Mouse (Mus musculus): ENCODE measurements around the gene Olfr1438-ps1.
"Not testable (repeated sequence)": the region's sequence is repeated elsewhere in the genome, so short reads cannot be mapped to it uniquely, and the experiment has no call there.

Olfr1438-ps1 gene

GRCm38 (mm10) chr19:12335810-12336209, at the start of gene Olfr1438-ps1:
Olfr1438-ps1 (minus strand) TSS chr19:12335910.
- no peak for DNase-seq

DNA sequence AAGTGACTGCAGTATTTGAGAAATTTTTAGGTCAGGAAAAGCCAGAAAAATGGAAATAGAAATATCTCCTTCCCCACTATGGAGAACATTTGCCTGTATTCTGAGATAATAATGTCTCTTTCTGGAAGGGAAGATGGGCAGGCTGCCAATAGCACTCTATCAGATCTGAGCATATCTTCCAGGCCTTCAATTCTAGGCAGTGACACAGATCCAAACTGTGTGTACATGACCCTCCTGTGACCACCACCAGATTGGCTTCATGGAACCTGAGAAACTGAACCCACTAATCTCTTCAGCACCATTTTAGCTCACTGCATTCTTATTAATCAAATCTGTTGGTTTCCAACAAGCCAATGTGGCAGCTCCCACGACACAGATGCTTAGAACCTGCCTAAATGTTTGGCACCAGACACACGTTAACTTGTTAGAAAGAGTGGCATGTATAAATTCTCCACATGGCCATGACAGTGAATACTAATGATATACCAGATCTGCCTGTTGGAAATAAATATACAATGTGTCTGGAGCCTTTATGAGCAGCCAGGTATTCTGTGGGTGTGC, 38.8 kb upstream of the Olfr1438-ps1 start:
- peak in 1 of 2 experiments; percentile 5 for DNase-seq

GRCm38 (mm10) chr19:12373004-12373403, 37.3 kb upstream of the Olfr1438-ps1 start:
- DNase-seq, result no peak

DNA sequence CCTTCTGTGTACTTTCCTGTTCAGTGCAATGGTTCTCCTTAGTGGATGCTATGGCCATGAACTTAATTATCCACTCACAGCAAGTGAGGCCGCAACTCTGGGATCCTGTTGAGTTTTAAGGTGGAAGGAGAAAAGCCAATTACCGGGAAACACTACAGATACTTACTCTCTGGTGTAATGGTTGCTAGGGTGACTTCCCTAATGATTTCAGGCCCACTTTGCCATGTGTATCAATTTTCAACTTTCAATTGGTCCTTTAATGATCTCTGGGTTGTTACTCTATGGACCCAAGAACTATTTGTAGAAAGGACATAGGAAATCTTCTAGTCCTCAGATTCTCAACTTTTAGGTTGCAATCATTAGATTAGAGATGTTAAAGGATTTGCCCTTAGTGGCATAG, 10.7 kb downstream of the Olfr1438-ps1 start, which contains the start of gene Olfr1437:
TSS of gene Olfr1437 (minus strand) at position 101 of the 400 bp plus-strand sequence.
- no peak for DNase-seq

DNA sequence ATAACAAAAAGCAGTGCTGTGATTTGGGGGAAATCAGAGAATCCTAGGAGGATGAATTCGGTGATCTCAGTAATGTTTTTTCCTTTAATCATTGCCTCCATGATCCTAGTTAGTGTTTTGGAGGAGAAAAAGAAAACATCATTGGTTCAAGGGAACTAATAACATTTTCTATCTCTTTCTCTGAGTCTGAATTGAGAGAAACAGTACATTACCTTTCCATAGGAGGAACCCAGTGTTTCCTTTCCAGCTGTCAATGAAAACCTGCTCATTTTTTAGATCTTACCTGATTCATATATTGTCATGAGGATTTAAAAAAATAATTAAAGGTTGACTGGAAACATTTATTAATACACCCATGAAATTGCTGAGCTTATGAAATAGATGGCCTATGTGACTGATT, 36.7 kb downstream of the Olfr1438-ps1 start, which contains the start of gene Olfr1436:
TSS of gene Olfr1436 (minus strand) at position 101 of the 400 bp plus-strand sequence.
- DNase-seq, result not testable (repeated sequence)

DNA sequence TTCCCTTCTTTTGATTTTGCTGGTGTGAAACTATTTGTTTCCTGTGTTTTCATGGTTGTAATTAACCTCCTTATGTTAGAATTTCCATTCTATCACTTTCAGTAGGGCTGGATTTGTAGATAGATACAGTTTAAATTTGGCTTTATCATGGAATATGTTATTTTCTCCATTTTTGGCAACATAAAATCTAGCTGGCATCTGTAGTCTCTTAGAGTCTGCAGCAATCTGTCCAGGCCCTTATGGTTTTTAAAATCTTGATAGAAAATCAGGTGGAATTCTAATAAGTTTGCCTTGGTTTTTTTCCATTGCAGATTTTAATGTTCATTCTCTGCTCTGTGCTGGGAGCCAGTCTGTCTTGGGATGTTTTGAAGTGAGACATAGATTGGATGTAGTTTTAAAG, 42.7 kb downstream of the Olfr1438-ps1 start:
- DNase-seq, result no peak

GRCm38 (mm10) chr19:12279554-12279953, 56.2 kb downstream of the Olfr1438-ps1 start, which contains the start of gene Olfr1434:
Olfr1434 (plus strand) TSS chr19:12279854.
- DNase-seq, result no peak

All from cerebellum, postnatal 25 days (tissue).